Mouse (Mus musculus): ENCODE data around the gene Ush2a. TPM values are rescaled to one million over a fixed set of nuclear protein-coding genes. Genes with fewer than 3 reads are reported as not detected.

Ush2a gene
- polyA plus RNA-seq, 1 experiment: under 0.01 TPM

DNA sequence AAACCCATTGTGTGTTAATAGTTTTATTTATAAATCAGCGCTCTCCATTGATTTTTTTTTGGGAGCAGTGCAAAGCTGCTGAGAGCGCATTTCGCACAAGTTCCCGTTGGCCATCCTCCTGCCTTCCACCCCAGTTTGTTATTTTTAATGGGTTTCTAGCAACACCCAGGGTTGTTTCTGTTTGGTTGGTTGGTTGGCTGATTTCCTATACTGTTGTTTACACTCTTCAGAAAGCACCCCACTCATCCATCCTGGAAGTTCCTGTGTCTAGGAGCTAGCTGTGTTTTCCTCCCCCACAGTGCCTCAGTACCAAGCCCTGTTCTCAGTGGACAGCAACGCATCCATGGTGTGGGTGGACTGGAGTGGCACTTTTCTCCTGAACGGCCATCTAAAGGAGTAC is 689.3 kb downstream of the Ush2a start:
- WGBS: 85% methylated on average over 6 of the region's 6 CpGs
- no peak for DNase-seq (ENCODE audit: low read depth, low spot score)

DNA sequence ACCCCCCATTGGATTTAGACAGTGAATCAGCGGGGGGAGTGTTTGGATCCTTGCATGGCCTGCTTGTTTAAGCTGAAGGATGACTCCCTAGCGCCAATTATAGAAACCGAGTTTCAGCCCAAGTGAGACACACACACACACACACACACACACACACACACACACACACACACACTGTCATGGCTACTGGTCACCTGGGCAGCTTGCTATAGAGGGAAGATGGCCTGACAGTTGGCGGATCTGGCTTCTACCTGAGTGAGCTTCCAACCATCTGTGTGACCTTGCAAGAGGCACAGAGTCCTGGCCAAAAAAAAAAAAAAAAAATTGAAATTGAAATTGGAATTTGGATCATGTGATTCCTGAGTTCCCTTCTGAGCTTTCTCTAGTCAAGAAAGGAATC is 690.7 kb downstream of the Ush2a start:
- no peak for DNase-seq (ENCODE audit: low read depth, low spot score)
- 84% methylated on average over 4 of the region's 4 CpGs for WGBS

DNA sequence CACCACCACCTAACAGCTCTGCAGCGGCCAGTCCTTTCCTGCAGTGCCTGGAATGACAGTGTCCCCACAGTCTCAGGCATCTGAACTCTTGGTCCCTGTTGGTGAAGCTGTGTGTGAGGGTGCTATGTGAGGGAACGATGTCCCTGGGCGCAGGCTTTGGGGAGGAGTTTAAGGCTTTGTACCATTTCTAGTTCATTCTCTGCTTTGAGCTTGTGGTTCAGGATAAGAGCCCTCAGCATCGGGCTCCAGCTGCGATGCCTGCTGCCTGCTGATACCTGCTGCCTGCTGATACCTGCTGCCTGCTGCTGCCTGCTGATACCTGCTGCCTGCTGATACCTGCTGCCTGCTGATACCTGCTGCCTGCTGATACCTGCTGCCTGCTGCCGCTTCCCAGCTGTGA is 711.3 kb downstream of the Ush2a start:
- 98% methylated on average over 6 of the region's 6 CpGs for WGBS
- no peak for DNase-seq (ENCODE audit: low read depth, low spot score)

DNA sequence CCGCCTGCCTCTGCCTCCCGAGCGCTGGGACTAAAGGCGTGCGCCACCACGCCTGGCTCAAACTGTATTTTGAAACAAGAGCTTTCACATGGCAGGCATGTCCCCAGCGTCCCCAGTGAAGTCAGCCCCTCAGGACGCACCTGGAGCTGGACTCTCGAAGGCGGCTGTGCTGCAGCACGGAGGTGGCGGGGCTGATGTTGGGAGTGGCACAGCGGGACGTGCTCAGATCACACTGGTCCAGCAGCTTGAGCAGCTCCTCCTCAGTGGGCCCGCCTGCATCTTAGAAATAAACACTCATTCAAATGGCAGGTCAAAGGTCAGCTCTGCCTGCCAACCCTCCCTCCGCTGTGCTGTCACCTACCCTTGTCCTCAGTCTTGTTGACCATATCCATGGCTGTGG is 712.1 kb downstream of the Ush2a start:
- DNase-seq (ENCODE audit: low read depth, low spot score): no peak
- 87% methylated on average over 16 of the region's 16 CpGs for WGBS

DNA sequence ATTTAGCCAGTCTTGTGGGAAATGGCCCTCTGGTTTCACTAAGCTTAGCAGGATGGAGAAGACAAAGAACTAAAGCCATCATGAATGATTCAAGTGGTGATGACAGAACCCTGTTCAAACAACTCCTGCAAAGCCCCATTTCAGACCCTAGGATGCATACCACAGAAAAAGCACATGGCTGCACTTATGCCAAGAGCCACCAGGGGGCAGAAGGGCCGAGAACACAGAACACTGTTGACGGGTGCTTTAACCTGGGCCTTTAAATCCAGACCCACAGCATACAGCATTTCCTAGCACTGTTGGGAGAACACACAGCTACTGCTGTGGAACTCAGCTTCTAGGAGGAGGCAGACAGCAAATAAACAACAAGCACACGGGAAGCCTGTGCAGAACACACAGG is 718.2 kb downstream of the Ush2a start:
- 18% methylated on average over 3 of the region's 3 CpGs for WGBS
- DNase-seq (ENCODE audit: low read depth, low spot score): no peak

GRCm38 (mm10) chr1:188993218-188993617 is 731.4 kb downstream of the Ush2a start:
- WGBS: 33% methylated on average over 4 of the region's 4 CpGs
- DNase-seq (ENCODE audit: low read depth, low spot score): no peak

- DNase-seq (ENCODE audit: low read depth, low spot score): no peak
- WGBS: 94% methylated on average over 3 of the region's 3 CpGs
Observed at GRCm38 (mm10) chr1:188997921-188998320, 736.1 kb downstream of the Ush2a start.

- 89% methylated on average over 10 of the region's 10 CpGs for WGBS
Observed at GRCm38 (mm10) chr1:188999981-189000380, 738.2 kb downstream of the Ush2a start.

DNA sequence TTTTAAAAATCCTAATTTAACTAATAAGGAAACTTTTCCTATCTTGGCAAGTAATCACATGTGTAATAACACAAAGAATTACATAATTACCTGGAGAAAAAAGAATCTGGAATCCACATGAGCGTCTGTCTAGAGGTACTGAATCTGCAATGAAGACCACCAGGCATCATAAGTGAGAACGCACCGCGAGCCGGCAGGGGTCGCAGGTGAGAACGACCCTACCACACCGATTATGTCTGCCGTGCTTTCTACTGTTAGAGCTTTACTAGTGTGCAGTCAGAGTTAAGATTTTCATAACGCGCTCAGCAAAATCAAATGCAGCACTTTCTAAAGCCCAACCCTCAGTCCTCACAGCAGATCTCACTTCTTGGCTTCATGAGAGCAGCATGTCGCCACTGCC is 740.0 kb downstream of the Ush2a start:
- WGBS: 90% methylated on average over 12 of the region's 12 CpGs
- DNase-seq (ENCODE audit: low read depth, low spot score): no peak

More at GRCm38 (mm10) chr1:188999981-189000380, 738.2 kb downstream of the Ush2a start:
- DNase-seq (ENCODE audit: low read depth, low spot score): no peak

GRCm38 (mm10) chr1:189004774-189005173 is 743.0 kb downstream of the Ush2a start:
- WGBS: 98% methylated on average over 1 of the region's 1 CpGs
- DNase-seq (ENCODE audit: low read depth, low spot score): no peak

DNA sequence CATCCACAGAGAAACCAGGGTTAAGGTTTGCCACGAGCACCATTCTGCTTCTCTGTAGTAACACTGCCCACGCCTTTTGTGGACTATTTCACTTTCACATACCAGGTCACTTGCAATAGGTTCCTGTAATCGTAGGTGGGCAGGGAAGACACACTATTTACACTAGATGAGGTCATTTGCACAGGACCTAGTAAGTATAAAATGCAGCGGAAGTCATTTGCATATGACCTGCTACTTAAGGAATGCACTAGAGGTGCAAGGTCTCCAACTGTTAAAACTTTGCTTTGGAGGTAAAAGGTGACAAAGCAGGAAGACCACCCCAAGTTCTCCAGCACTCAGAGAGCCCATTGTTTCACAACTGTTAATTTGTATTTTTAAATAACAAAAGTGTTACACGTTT is 744.4 kb downstream of the Ush2a start:
- WGBS: 23% methylated on average over 5 of the region's 5 CpGs
- no peak for DNase-seq (ENCODE audit: low read depth, low spot score)

DNA sequence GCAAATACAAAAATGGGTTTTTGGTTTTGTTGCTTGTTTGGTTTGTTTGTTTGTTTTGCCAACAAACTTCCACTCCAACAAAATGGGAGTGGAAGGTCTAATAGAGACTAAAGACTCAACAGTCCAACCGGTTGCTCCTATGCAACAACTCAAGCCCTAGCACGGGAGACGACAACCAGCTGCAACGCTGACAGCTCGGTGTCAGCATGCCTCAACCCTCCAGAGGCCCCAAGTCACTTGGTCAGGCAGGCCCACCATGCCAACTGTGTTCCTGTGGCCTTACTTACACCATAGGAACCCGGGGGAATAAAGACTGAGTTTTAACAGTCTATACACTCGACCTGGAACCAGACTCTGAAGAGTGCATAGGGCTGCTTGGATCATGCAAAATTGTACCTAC is 745.0 kb downstream of the Ush2a start:
- 4% methylated on average over 7 of the region's 7 CpGs for WGBS
- no peak for DNase-seq (ENCODE audit: low read depth, low spot score)

DNA sequence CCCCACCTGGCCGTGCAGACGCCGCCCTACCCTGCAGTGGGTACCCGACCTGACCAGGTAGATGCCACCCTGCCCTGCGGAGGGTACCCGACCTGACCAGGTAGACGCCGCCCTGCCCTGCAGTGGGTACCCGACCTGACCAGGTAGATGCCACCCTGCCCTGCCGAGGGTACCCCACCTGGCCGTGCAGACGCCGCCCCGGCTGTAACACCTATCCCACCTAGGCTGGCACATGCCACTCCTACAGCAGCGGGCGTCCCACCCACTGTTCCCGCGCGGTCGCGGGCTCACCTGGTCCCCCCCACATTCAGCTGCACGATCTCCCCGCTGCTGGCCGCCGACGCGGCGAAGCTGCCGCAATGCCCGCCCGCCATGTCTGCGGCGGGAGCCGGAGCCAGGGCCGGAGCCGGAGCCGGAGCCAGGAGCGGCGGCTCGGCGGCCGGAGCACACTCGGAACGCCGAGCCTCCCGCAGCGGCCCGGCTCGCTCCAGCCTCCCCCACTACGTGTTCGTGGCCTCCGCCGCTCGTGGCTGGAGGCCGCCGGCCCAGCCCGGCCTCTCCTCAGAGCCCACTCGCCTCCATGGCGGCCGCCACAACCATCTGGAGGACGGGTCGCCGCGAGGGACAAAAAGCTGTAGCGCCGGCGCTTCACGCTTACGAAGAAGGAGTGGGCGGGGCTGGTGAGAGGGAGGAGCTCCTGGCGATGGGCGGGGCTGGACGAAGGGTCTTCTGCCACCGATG is 745.6 kb downstream of the Ush2a start, which contains the start of gene Kctd3:
Gene Kctd3 (minus strand): TSS at position 603 of the 741 bp plus-strand sequence.
- under 1% methylated on average over 74 of the region's 74 CpGs for whole genome bisulfite sequencing

GRCm38 (mm10) chr1:189007980-189008324 is 746.1 kb downstream of the Ush2a start:
- WGBS: 35% methylated on average over 7 of the region's 7 CpGs
- DNase-seq (ENCODE audit: low read depth, low spot score): no peak

More for the DNA sequence above, 745.6 kb downstream of the Ush2a start, which contains the start of gene Kctd3:
- DNase-seq (ENCODE audit: low read depth, low spot score): peak; percentile 63

- DNase-seq (ENCODE audit: low read depth, low spot score): no peak
- WGBS: 89% methylated on average over 4 of the region's 4 CpGs
Observed at GRCm38 (mm10) chr1:189010671-189011070, 748.8 kb downstream of the Ush2a start.

DNA sequence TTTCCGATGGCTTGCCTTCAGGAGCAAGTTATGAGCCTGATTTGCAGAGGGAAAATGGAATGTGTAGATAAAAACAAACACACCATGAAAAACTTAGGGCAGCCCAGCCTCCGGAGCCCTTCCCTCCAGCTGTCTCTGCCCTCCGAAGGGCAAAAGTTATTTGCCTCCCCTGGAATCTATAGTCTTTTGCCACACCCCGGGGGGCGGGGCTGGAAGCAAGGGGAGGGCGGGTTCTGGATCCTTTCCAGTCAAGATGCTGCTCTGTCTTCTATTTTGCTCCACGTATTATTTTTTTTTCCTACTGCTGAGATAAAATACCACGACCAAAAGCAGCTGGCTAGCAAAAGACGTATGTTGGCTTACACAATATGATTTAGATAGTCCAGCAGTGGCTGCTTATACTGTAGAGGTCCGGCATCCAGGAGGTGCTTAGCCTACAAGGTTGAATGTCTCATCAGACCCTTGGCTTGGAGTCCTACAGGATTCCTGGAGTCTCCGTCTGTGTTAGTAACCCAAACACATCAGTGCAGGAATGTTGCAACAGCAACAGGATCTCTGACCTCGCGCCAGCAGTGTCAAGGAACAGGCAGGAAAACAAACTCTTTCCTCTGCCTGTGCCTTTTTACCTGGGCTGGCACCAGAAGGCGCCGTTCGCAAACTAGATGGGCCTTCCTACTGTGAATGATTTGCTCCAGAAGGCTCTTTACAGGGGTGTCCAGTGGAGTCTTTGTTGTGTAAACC is 751.2 kb downstream of the Ush2a start:
- 3% methylated on average over 16 of the region's 16 CpGs for WGBS
- DNase-seq (ENCODE audit: low read depth, low spot score): no peak

DNA sequence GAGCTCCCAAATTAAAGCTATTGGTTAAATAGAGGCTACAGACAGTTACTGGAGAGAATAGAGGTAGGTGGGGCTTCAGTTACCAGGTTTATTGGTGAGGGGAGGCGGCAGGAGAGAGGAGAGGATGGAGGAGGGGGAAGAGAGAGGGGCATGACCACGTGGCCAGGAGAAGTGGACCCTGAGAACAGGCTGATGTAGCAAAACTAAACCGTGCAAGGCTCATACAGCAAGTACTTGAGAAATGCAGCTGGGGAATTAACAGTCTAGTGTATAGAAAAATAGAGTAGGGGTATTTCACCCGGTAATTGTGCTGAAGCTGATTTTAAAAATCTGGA is 751.7 kb downstream of the Ush2a start:
- DNase-seq (ENCODE audit: low read depth, low spot score): no peak
- WGBS: 30% methylated on average over 4 of the region's 4 CpGs

All from large intestine, adult 2 months (tissue).